Mouse (Mus musculus) hindbrain, postnatal 0 days (tissue): ENCODE measurements around the gene Cpeb1. TPM values are rescaled to one million over a fixed set of nuclear protein-coding genes. Genes with fewer than 3 reads are reported as not detected.

Experiments used
- ATAC-seq: fragments of 200-750 bp; cut with Nextera tagmentation; 2 replicates; pipeline ENCODE4 v1.8.0; 2017; ENCODE audit warnings: mild to moderate bottlenecking, moderate TSS enrichment, moderate library complexity
- DNase-seq: peaks from one replicate; pipeline ENCODE4 v3.0.0-alpha.2; 2015; ENCODE audit warnings: low spot score
- H3K27ac ChIP-seq: fragments of 300-500 bp; sonication (generic); 2 replicates; pipeline ENCODE4 v1.5.1; 2014; ENCODE audit warnings: mild to moderate bottlenecking
- H3K27me3 ChIP-seq: fragments of 300-500 bp; sonication (generic); 2 replicates; pipeline ENCODE4 v1.6.1; 2014; ENCODE audit warnings: low read length, mixed read lengths; ENCODE audit not compliant: insufficient read depth
- H3K36me3 ChIP-seq: fragments of 300-500 bp; sonication (generic); 2 replicates; pipeline ENCODE4 v1.6.1; 2014; ENCODE audit warnings: low read length, mixed read lengths; ENCODE audit not compliant: insufficient read depth
- H3K4me1 ChIP-seq: fragments of 300-500 bp; sonication (generic); 2 replicates; pipeline ENCODE4 v1.6.1; 2014; ENCODE audit warnings: antibody characterized with exemption, low read length, mixed read lengths; ENCODE audit not compliant: insufficient read depth
- H3K4me2 ChIP-seq: fragments of 300-500 bp; sonication (generic); 2 replicates; pipeline ENCODE4 v1.6.1; 2014; ENCODE audit warnings: low read depth, mild to moderate bottlenecking, low read length, moderate library complexity, mixed read lengths
- H3K4me3 ChIP-seq: fragments of 300-500 bp; sonication (generic); 2 replicates; pipeline ENCODE4 v1.5.1; 2014; ENCODE audit warnings: low read length
- H3K9ac ChIP-seq: fragments of 300-500 bp; sonication (generic); replicated peaks from 2 replicates; pipeline ENCODE4 v1.6.1; 2014; ENCODE audit warnings: mild to moderate bottlenecking, low read length, moderate library complexity, mixed read lengths
- H3K9me3 ChIP-seq: fragments of 300-500 bp; sonication (generic); 2 replicates; pipeline ENCODE4 v1.6.1; 2016; ENCODE audit warnings: low read length, mixed read lengths
- CTCF ChIP-seq: IDR thresholded peaks from 2 replicates; pipeline ENCODE4 v1.5.1; 2016; ENCODE audit warnings: antibody characterized with exemption, control low read depth, low read depth
- WGBS: fragments of 180-500 bp; shearing (Covaris S2); extraction: QIAGEN DNeasy Blood & Tissue Kit; methylation state at CpG from one replicate; pipeline ENCODE4 v1.1.7; 2014; 5-methylcytosine and 5-hydroxymethylcytosine counted together
- polyA plus RNA-seq: library from polyadenylated mRNA; unstranded; fragments of >200 nt; fragmentation: Nextera tagmentation; extraction: Ambion mirVana; gene quantifications from 2 replicates; pipeline ENCODE4 v1.2.1, GENCODE M21; 2015
- total RNA-seq: library from RNA; depleted of rRNA; stranded (reverse); fragments of >200 nt; gene quantifications from 2 replicates; pipeline ENCODE4 v1.2.3, GENCODE M21; 2014

The Cpeb1 gene
- total and polyA plus RNA-seq, 2 experiments from 2014 or later, result 7.7 to 8.7 TPM

DNA sequence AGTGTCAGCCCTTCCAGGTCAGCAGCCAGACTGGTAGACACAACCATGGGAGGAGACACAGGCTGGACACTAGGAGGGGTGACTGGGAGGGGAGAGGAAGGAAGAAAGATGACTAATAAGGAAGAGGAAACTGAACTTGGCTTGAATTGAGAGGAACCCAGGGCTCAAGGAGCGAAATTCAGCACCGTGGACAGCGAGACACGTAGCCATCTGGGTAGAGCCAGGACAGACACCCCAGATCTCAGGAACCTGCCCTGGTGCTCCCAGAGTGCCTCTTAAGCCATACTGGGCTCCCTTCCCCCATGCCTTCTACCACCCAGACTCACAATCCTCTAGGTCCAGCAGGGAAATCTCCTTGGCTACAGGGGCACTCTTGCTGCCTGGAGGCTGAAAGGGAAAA is 8.9 kb upstream of the Cpeb1 start:
- H3K4me2 ChIP-seq, result no peak overlapping the region
- no peak overlapping the region for H3K9ac ChIP-seq
- H3K36me3 ChIP-seq, result peaks cover 43% of the 10 kb centered on the region
- no peak overlapping the region for H3K27ac ChIP-seq
- no peak overlapping the region for H3K4me3 ChIP-seq
- H3K9me3 ChIP-seq, result no peaks in the 10 kb centered on the region
- TF ChIP-seq CTCF, result no peak
- no peak for ATAC-seq
- no peak for DNase-seq
- no peaks in the 10 kb centered on the region for H3K4me1 ChIP-seq
- WGBS, result 13% methylated on average over 4 of the region's 4 CpGs
- H3K27me3 ChIP-seq, result no peaks in the 10 kb centered on the region

DNA sequence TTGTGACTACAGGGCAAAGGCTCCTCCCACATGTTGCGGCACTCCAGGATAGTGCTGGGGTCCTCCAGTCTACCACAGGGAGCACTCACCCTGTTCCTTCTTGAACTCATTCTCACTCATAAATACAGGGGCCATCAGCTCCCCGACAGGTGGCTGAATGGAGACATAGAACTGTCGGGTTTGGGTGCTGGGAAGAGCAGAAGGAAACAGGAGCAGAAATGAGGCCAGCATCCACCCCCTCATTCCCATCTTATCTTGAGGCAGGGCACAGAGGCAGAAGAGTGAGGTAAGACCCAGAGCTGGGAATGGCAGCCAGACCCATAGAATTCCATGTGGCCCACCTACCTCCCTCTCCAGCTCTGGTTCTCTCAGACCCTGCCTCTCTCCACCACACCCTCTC is 7.5 kb upstream of the Cpeb1 start:
- H3K4me1 ChIP-seq, result no peaks in the 10 kb centered on the region
- H3K4me3 ChIP-seq, result no peak overlapping the region
- H3K9ac ChIP-seq, result no peak overlapping the region
- no peak overlapping the region for H3K4me2 ChIP-seq
- ATAC-seq, result no peak
- H3K9me3 ChIP-seq, result no peaks in the 10 kb centered on the region
- no peak overlapping the region for H3K27ac ChIP-seq
- 85% methylated on average over 3 of the region's 3 CpGs for WGBS
- peaks cover 43% of the 10 kb centered on the region for H3K36me3 ChIP-seq
- no peaks in the 10 kb centered on the region for H3K27me3 ChIP-seq
- TF ChIP-seq CTCF, result no peak
- no peak for DNase-seq

DNA sequence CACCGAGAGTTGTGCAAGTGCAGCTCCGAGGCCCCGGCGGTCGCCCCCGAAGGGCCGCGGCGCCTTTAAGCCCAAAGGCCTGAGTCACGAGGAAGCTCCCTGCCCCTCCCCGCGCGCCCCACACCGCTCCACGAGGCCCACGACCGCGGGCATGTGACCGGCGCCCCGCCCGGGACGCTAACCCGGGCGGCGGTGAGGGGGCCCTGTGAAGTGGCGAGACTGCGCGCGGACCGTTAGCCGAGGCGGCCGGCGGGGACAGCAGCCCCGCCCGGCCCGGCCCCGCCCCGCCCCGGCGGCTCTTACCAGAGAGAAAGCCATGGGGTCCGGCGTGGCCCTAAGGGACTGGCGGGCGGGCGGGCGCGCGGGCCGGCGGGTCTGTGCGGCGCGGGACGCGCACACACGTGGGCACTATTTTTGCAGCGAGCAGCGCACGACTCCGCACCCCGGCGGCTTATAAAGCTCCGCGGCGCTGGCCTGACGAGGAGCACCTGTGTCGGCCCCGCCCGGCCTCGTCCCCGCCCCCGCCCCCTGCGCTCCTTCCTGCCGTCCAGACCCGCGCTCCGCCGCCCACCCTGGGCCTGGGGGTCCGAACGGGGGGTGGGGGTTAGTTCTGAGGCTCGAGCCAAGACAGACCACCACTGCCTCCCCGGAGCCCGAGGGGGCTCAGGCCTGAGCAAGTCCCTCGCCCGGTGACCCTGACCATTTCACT is 780 bp downstream of the Cpeb1 start:
- Histone ChIP-seq H3K4me3 (peak overlapping the region; percentile 46), H3K4me1 (peaks cover 6% of the 10 kb centered on the region; the same call in 1 of the 2 replicates), H3K27me3 (peaks cover 20% of the 10 kb centered on the region; the same call in 1 of the 2 replicates), H3K9me3 (no peaks in the 10 kb centered on the region), H3K27ac (no peak overlapping the region), H3K4me2 (peak overlapping the region; percentile 92), H3K9ac (peak overlapping the region; percentile 48), H3K36me3 (no peaks in the 10 kb centered on the region)
- 2% methylated on average over 46 of the region's 87 CpGs for WGBS
- TF ChIP-seq CTCF, result no peak
- peak; percentile 55 for ATAC-seq
- DNase-seq, result peak; percentile 47

DNA sequence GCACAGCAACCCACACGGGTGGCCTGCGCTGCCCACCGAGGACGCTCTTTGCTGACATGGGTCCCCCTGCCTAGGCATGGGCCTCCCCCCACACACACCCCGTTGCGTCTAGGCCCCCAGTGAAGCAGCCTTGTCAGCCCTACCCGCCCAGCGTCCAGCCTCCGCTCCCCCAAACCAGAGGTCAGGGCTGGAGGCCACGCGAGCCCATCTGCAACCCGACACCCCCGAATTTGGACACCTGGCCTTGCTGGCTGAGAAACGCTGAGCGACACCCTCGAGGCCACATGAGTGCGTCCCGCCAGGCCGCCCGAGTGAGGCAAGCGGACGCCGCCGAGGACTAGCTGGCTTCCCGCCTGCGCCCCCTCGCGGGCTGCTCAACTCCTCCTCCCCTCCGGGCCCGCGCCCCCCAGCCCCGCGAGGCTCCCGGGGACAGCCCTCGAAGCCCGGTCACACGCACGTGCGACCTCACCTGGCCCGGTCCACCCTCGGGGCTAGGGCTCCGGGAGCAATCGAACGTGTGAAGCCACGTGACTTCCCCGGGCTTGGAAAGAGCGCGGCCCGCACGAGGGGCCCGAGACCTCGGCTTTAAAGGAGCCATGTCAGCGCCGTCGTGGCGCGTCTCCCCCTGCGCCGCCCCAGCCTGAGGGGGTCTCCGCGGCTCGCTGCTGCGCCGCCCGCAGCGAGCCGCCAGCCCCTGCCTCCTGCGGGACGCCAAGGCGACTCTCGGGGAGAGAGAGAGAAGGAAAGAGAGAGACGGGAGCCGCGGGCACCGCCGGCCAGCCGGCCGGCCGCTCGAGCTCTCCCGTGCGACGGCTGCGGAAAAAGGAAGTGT is 1.6 kb downstream of the Cpeb1 start:
- peak; percentile 18; the same call in 1 of the 2 replicates for TF ChIP-seq CTCF
- Histone ChIP-seq H3K27ac (no peak overlapping the region), H3K9me3 (no peaks in the 10 kb centered on the region), H3K9ac (peak overlapping the region; percentile 48; the same call in 1 of the 2 replicates), H3K36me3 (no peaks in the 10 kb centered on the region), H3K27me3 (peaks cover 20% of the 10 kb centered on the region; the same call in 1 of the 2 replicates), H3K4me3 (peak overlapping the region; percentile 46), H3K4me2 (peak overlapping the region; percentile 92), H3K4me1 (peaks cover 6% of the 10 kb centered on the region; the same call in 1 of the 2 replicates)
- DNase-seq (peak; percentile 53), ATAC-seq (peak; percentile 31)
- WGBS, result 3% methylated on average over 77 of the region's 84 CpGs

DNA sequence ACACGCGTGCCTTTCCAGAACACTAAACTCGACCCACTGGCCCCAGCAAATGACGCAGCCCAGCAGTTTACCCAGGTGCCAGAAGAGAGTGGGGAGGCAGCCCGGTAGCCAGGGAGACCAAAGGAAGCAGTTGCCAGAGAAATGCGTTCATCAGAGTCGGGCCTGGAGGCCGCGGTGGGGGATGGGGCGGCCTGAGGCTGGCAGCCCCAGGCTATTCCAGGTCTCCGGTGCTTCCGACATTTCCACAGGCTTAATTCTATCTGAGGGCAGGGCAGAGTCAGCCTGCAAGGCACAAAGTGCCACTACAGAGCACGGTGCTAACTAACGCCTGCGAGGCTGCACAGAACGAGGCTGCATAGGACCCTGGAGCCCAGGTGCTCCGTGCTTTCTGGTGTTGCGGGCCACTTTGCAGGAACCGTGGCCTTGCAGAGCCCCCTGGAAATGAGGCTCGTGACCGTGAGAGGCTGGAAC is 2.3 kb downstream of the Cpeb1 start:
- Histone ChIP-seq H3K4me3 (peak overlapping the region; percentile 46), H3K4me1 (peaks cover 6% of the 10 kb centered on the region; the same call in 1 of the 2 replicates), H3K36me3 (no peaks in the 10 kb centered on the region), H3K4me2 (peak overlapping the region; percentile 92), H3K9ac (peak overlapping the region; percentile 9; the same call in 1 of the 2 replicates), H3K27me3 (peaks cover 20% of the 10 kb centered on the region; the same call in 1 of the 2 replicates), H3K27ac (no peak overlapping the region), H3K9me3 (no peaks in the 10 kb centered on the region)
- ATAC-seq (peak; percentile 52), DNase-seq (peak; percentile 28)
- 5% methylated on average over 20 of the region's 21 CpGs for WGBS
- TF ChIP-seq CTCF, result no peak

DNA sequence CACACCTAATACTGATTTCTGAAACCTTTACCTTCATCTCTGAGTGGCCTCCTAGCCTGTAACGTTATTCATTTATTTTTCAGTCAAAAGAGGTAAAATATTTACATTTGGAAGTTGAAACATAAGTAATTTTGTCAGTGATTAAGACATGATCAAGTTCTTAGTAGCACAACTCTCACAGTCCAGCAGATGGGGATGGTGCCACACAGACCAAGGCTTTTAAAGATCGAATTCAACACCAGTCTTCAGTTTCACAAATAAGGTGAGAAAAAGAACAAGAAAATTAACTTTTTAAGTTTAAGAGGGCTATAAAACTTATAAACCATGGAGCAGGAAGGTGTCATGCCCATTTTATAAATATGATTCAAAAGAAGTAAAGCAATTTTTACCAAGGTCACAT is 56.3 kb downstream of the Cpeb1 start:
- ATAC-seq (no peak), DNase-seq (peak; percentile 66)
- WGBS, result 52% methylated on average over 2 of the region's 2 CpGs
- no peaks in the 10 kb centered on the region for H3K27me3 ChIP-seq
- H3K9me3 ChIP-seq, result no peaks in the 10 kb centered on the region
- peak; percentile 68 for TF ChIP-seq CTCF
- H3K36me3 ChIP-seq, result no peaks in the 10 kb centered on the region
- H3K4me3 ChIP-seq, result no peak overlapping the region
- H3K27ac ChIP-seq, result no peak overlapping the region
- no peak overlapping the region for H3K9ac ChIP-seq
- no peak overlapping the region for H3K4me2 ChIP-seq
- H3K4me1 ChIP-seq, result no peaks in the 10 kb centered on the region
